Comparison of ENCODE assay signal across 10 mouse cellular contexts in the genomic region with DNA sequence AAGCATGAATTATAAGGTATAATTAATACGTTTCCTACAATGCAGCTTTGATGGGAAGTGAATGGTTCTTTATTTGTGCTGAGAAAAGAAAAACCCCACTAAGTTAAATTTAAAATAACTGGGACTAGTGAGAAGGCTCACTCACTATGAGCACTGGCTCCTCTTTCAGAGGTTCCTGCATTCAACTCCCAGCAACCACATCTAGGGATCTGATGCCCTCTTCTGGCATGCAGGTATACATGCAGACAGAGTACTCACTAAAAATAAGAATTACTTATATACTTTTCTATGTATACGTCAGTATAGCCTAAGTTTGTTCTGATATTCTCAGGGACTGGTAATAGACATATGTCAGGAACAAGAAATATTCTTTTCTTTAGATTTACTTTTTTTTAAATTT. TPM values are rescaled to one million over a fixed set of nuclear protein-coding genes. Genes with fewer than 3 reads are reported as not detected.
DNase-seq lines count a peak whose midpoint lies in the region; ATAC-seq lines count a peak whose summit lies in the region.
"Had no signal": no experiment of that assay in that cellular context is flagged by ENCODE, and none has a peak within 500 bp of the region (broad histone marks: within the 10 kb centered on the region; RNA-seq: fewer than 3 reads in every experiment).

No protein-coding gene starts in this region.

- H3K4me2 ChIP-seq in midbrain, embryonic 11.5 days, result no peak overlapping the region
- H3K4me2 ChIP-seq: embryonic facial prominence, embryonic 15.5 days had no signal

- no peaks in the 10 kb centered on the region for H3K27me3 ChIP-seq in midbrain, embryonic 11.5 days (ENCODE audit: control insufficient read depth, insufficient read depth, low read length)
- no peaks in the 10 kb centered on the region for H3K27me3 ChIP-seq in midbrain, embryonic 10.5 days (ENCODE audit: low read depth, poor library complexity, severe bottlenecking)
- H3K27me3 ChIP-seq: embryonic facial prominence, embryonic 15.5 days had no signal

- H3K4me1 ChIP-seq in midbrain, embryonic 11.5 days (ENCODE audit: control insufficient read depth, insufficient read depth, low read length), result no peaks in the 10 kb centered on the region
- no peaks in the 10 kb centered on the region for H3K4me1 ChIP-seq in midbrain, embryonic 10.5 days
- H3K4me1 ChIP-seq: embryonic facial prominence, embryonic 15.5 days had no signal

- WGBS in midbrain, embryonic 11.5 days, result 55% methylated on average over 2 of the region's 2 CpGs
- 61% methylated on average over 2 of the region's 2 CpGs for WGBS in midbrain, embryonic 10.5 days

- 0 out of 2 replicates have a peak, but pooled peaks have one; percentile 59 for ATAC-seq in midbrain, embryonic 11.5 days (ENCODE audit: low FRiP score)

- no peaks in the 10 kb centered on the region for H3K36me3 ChIP-seq in midbrain, embryonic 11.5 days (ENCODE audit: control insufficient read depth, insufficient read depth, low read length)
- H3K36me3 ChIP-seq in midbrain, embryonic 10.5 days, result no peaks in the 10 kb centered on the region
- H3K36me3 ChIP-seq: embryonic facial prominence, embryonic 15.5 days had no signal

- no peak overlapping the region for H3K4me3 ChIP-seq in midbrain, embryonic 11.5 days (ENCODE audit: low read depth, low read length)
- H3K4me3 ChIP-seq in midbrain, embryonic 10.5 days, result no peak overlapping the region
- H3K4me3 ChIP-seq: embryonic facial prominence, embryonic 15.5 days had no signal

- H3K27ac ChIP-seq in midbrain, embryonic 11.5 days (ENCODE audit: low read depth, low read length), result no peak overlapping the region
- no peak overlapping the region for H3K27ac ChIP-seq in midbrain, embryonic 10.5 days (replicated peaks)
- H3K27ac ChIP-seq: embryonic facial prominence, embryonic 15.5 days had no signal

- no peaks in the 10 kb centered on the region for H3K9me3 ChIP-seq in midbrain, embryonic 11.5 days (ENCODE audit: control insufficient read depth, low read length)
- no peaks in the 10 kb centered on the region for H3K9me3 ChIP-seq in midbrain, embryonic 10.5 days (replicated peaks)
- H3K9me3 ChIP-seq: embryonic facial prominence, embryonic 15.5 days had no signal

- peak; percentile 13 to 19 for DNase-seq in cerebellum, postnatal 14 days
- no peak for DNase-seq in cerebellum, adult 11 months
- no peak for DNase-seq in midbrain, embryonic 11.5 days (ENCODE audit: low spot score, missing footprints)
- no peak for DNase-seq in midbrain, embryonic 10.5 days (ENCODE audit: low spot score)
- peak; percentile 24 for DNase-seq in forelimb bud, embryonic 11.5 days (ENCODE audit: low read depth, low spot score)
- DNase-seq in thymus, postnatal 14 days, result peak; percentile 38
- no peak for DNase-seq in adrenal gland, adult 18-20 months (ENCODE audit: low spot score in 2 of 2)
- DNase-seq in lung, postnatal 10 days, result no peak

- H3K9ac ChIP-seq in midbrain, embryonic 11.5 days (ENCODE audit: low read length), result no peak overlapping the region
- H3K9ac ChIP-seq: embryonic facial prominence, embryonic 15.5 days had no signal

RNA-seq across cellular contexts. Expression of a gene that starts 24.7 kb away (rescaled TPM):
- 31.3 and 34.2 TPM in 2 replicates for polyA plus RNA-seq in midbrain, embryonic 11.5 days (2014; fragmentation: Nextera tagmentation; extraction: Ambion mirVana)
- polyA plus RNA-seq in midbrain, embryonic 10.5 days (2016; fragmentation: Nextera tagmentation; extraction: Ambion mirVana), result 23.4 and 23.6 TPM in 2 replicates
- 1 to 10 TPM; 3.6 to 6.1 TPM for total RNA-seq in adrenal gland, adult 18-20 months (2021)
- total RNA-seq: neutrophil, adult 5-6 weeks had no signal

Comparison
In these comparisons a context has a peak if more than half of its experiments do, and no peak if none do; other contexts are left out.
1. DNase-seq: peak in cerebellum, postnatal 14 days (2 of 2), forelimb bud, embryonic 11.5 days (single experiment) and thymus, postnatal 14 days (single experiment); none in cerebellum, adult 11 months (single experiment), midbrain, embryonic 11.5 days (single experiment), midbrain, embryonic 10.5 days (single experiment), adrenal gland, adult 18-20 months (0 of 2) and lung, postnatal 10 days (single experiment).